Mouse (Mus musculus) midbrain, embryonic 14.5 days (tissue): Measurements from ENCODE around the gene Itpr3. TPM values are rescaled to one million over a fixed set of nuclear protein-coding genes. Genes with fewer than 3 reads are reported as not detected.

Experiments
- ATAC-seq: fragments of 200-750 bp; cut with Nextera tagmentation; 2 replicates; pipeline ENCODE4 v1.8.0; 2017; ENCODE audit warnings: moderate number of reproducible peaks, moderate library complexity; ENCODE audit not compliant: low FRiP score, low TSS enrichment
- DNase-seq: peaks from one replicate; pipeline ENCODE4 v3.0.0-alpha.2; 2015
- H3K27ac ChIP-seq: fragments of 300-500 bp; sonication (generic); replicated peaks from 2 replicates; pipeline ENCODE4 v1.5.1; 2014; ENCODE audit warnings: mild to moderate bottlenecking, low read depth, low read length, moderate library complexity
- H3K27me3 ChIP-seq: fragments of 300-500 bp; sonication (generic); 2 replicates; pipeline ENCODE4 v1.6.1; 2014; ENCODE audit warnings: low read length, control low read depth, mixed read lengths; ENCODE audit not compliant: control insufficient read depth, insufficient read depth
- H3K36me3 ChIP-seq: fragments of 300-500 bp; sonication (generic); 2 replicates; pipeline ENCODE4 v1.6.1; 2014; ENCODE audit warnings: low read length, control low read depth; ENCODE audit not compliant: control insufficient read depth, insufficient read depth
- H3K4me1 ChIP-seq: fragments of 300-500 bp; sonication (generic); 2 replicates; pipeline ENCODE4 v1.6.1; 2014; ENCODE audit warnings: mild to moderate bottlenecking, antibody characterized with exemption, low read length, control low read depth; ENCODE audit not compliant: control insufficient read depth, insufficient read depth
- H3K4me2 ChIP-seq: fragments of 300-500 bp; sonication (generic); 2 replicates; pipeline ENCODE4 v1.6.1; 2014; ENCODE audit warnings: mild to moderate bottlenecking, low read length, moderate library complexity
- H3K4me3 ChIP-seq: fragments of 300-500 bp; sonication (generic); replicated peaks from 2 replicates; pipeline ENCODE4 v1.5.1; 2014; ENCODE audit warnings: low read depth, low read length
- H3K9ac ChIP-seq: fragments of 300-500 bp; sonication (generic); replicated peaks from 2 replicates; pipeline ENCODE4 v1.6.1; 2014; ENCODE audit warnings: mild to moderate bottlenecking, low read length, moderate library complexity
- H3K9me3 ChIP-seq: fragments of 300-500 bp; sonication (generic); 2 replicates; pipeline ENCODE4 v1.6.1; 2016; ENCODE audit warnings: low read length, control low read depth, mixed read lengths; ENCODE audit not compliant: control insufficient read depth
- WGBS: fragments of 180-500 bp; shearing (Covaris S2); extraction: QIAGEN DNeasy Blood & Tissue Kit; methylation state at CpG from one replicate; pipeline ENCODE4 v1.1.7; 2014; 5-methylcytosine and 5-hydroxymethylcytosine counted together
- polyA plus RNA-seq: library from polyadenylated mRNA; unstranded; fragments of >200 nt; fragmentation: Nextera tagmentation; extraction: Ambion mirVana; gene quantifications from 2 replicates; pipeline ENCODE4 v1.2.1, GENCODE M21; 2014

Gene Itpr3
- polyA plus RNA-seq, 1 experiment from 2014 or later, result 0.82 TPM

GRCm38 (mm10) chr17:27021736-27022135, 35.4 kb upstream of the Itpr3 start:
- Histone ChIP-seq H3K4me3 (no peak overlapping the region), H3K9ac (no peak overlapping the region), H3K27me3 (no peaks in the 10 kb centered on the region), H3K27ac (no peak overlapping the region), H3K4me1 (peaks cover 12% of the 10 kb centered on the region), H3K9me3 (no peaks in the 10 kb centered on the region), H3K4me2 (no peak overlapping the region), H3K36me3 (peaks cover 48% of the 10 kb centered on the region)
- DNase-seq (no peak), ATAC-seq (no peak)
- WGBS, result 95% methylated on average over 9 of the region's 9 CpGs

- Histone ChIP-seq H3K4me2 (no peak overlapping the region), H3K4me1 (peaks cover 15% of the 10 kb centered on the region), H3K27me3 (no peaks in the 10 kb centered on the region), H3K27ac (no peak overlapping the region), H3K9ac (no peak overlapping the region), H3K9me3 (no peaks in the 10 kb centered on the region), H3K36me3 (peaks cover 48% of the 10 kb centered on the region), H3K4me3 (no peak overlapping the region)
- WGBS, result 97% methylated on average over 4 of the region's 4 CpGs
- no peak for ATAC-seq
- no peak for DNase-seq
Measured at GRCm38 (mm10) chr17:27023342-27023741, 33.8 kb upstream of the Itpr3 start.

- DNase-seq, result no peak
- Histone ChIP-seq H3K4me3 (no peak overlapping the region), H3K36me3 (peaks cover 38% of the 10 kb centered on the region), H3K9me3 (no peaks in the 10 kb centered on the region), H3K4me2 (no peak overlapping the region), H3K27me3 (no peaks in the 10 kb centered on the region), H3K9ac (no peak overlapping the region), H3K4me1 (peaks cover 11% of the 10 kb centered on the region), H3K27ac (no peak overlapping the region)
- no peak for ATAC-seq
- 96% methylated on average over 15 of the region's 17 CpGs for WGBS
Measured at GRCm38 (mm10) chr17:27025326-27025902, 31.7 kb upstream of the Itpr3 start.

GRCm38 (mm10) chr17:27025951-27026350, 31.2 kb upstream of the Itpr3 start:
- no peak overlapping the region for H3K4me2 ChIP-seq
- no peak for DNase-seq
- H3K27ac ChIP-seq, result no peak overlapping the region
- 93% methylated on average over 3 of the region's 3 CpGs for WGBS
- H3K9ac ChIP-seq, result no peak overlapping the region
- H3K9me3 ChIP-seq, result no peaks in the 10 kb centered on the region
- ATAC-seq, result no peak
- peaks cover 11% of the 10 kb centered on the region for H3K4me1 ChIP-seq
- H3K36me3 ChIP-seq, result peaks cover 33% of the 10 kb centered on the region
- no peak overlapping the region for H3K4me3 ChIP-seq
- no peaks in the 10 kb centered on the region for H3K27me3 ChIP-seq

- Histone ChIP-seq H3K4me3 (peak overlapping the region; percentile 61), H3K27me3 (no peaks in the 10 kb centered on the region), H3K4me2 (peak overlapping the region; percentile 68), H3K4me1 (peaks cover 11% of the 10 kb centered on the region), H3K9me3 (no peaks in the 10 kb centered on the region), H3K9ac (peak overlapping the region; percentile 90), H3K27ac (peak overlapping the region; percentile 75), H3K36me3 (peaks cover 16% of the 10 kb centered on the region)
- WGBS, result 38% methylated on average over 12 of the region's 12 CpGs
- no peak for ATAC-seq
- DNase-seq, result peak; percentile 62
Measured at GRCm38 (mm10) chr17:27027460-27028283, 29.4 kb upstream of the Itpr3 start.

- H3K9me3 ChIP-seq, result no peaks in the 10 kb centered on the region
- H3K27me3 ChIP-seq, result no peaks in the 10 kb centered on the region
- peaks cover 16% of the 10 kb centered on the region for H3K36me3 ChIP-seq
- peak overlapping the region; percentile 90 for H3K9ac ChIP-seq
- peak overlapping the region; percentile 68 for H3K4me2 ChIP-seq
- peak overlapping the region; percentile 61 for H3K4me3 ChIP-seq
- peak overlapping the region; percentile 75 for H3K27ac ChIP-seq
- DNase-seq (peak; percentile 91), ATAC-seq (peak; percentile 72)
- H3K4me1 ChIP-seq, result peaks cover 11% of the 10 kb centered on the region
- WGBS, result under 1% methylated on average over 19 of the region's 19 CpGs
Measured at GRCm38 (mm10) chr17:27028284-27028795, 28.8 kb upstream of the Itpr3 start.

- peaks cover 12% of the 10 kb centered on the region for H3K36me3 ChIP-seq
- no peaks in the 10 kb centered on the region for H3K9me3 ChIP-seq
- peak within 1 kb of the TSS; percentile 90 for H3K9ac ChIP-seq
- DNase-seq, result no peak
- peaks cover 11% of the 10 kb centered on the region for H3K4me1 ChIP-seq
- no peaks in the 10 kb centered on the region for H3K27me3 ChIP-seq
- H3K4me2 ChIP-seq, result peak within 1 kb of the TSS; percentile 68
- H3K27ac ChIP-seq, result peak within 1 kb of the TSS; percentile 75
- WGBS, result 72% methylated on average over 2 of the region's 4 CpGs
- ATAC-seq, result 0 out of 2 replicates have a peak, but pooled peaks have one; percentile 3
- peak within 1 kb of the TSS; percentile 61 for H3K4me3 ChIP-seq
Measured at GRCm38 (mm10) chr17:27028909-27029308, 28.2 kb upstream of the Itpr3 start, which contains the start of gene Bak1. Gene Bak1 (minus strand): TSS chr17:27029009.

- no peak overlapping the region for H3K4me3 ChIP-seq
- peaks cover 11% of the 10 kb centered on the region for H3K4me1 ChIP-seq
- DNase-seq (no peak), ATAC-seq (no peak)
- no peak overlapping the region for H3K27ac ChIP-seq
- no peak overlapping the region for H3K4me2 ChIP-seq
- no peak overlapping the region for H3K9ac ChIP-seq
- no peaks in the 10 kb centered on the region for H3K27me3 ChIP-seq
- peaks cover 8% of the 10 kb centered on the region; the same call in 1 of the 2 replicates for H3K36me3 ChIP-seq
- no peaks in the 10 kb centered on the region for H3K9me3 ChIP-seq
- WGBS, result 89% methylated on average over 14 of the region's 14 CpGs
Measured at GRCm38 (mm10) chr17:27029431-27029830, 27.7 kb upstream of the Itpr3 start.
